Mouse (Mus musculus) E14TG2a.4 (cell line): Measurements from ENCODE around the gene Agmo.

Experiments used
- H3K27me3 ChIP-seq: 2 replicates; pipeline ENCODE4 v1.6.1; 2014; ENCODE audit warnings: low read length, control low read depth; ENCODE audit not compliant: insufficient read depth
- H3K36me3 ChIP-seq: 2 replicates; pipeline ENCODE4 v1.6.1; 2014; ENCODE audit warnings: low read length, control low read depth; ENCODE audit not compliant: insufficient read depth
- H3K4me1 ChIP-seq: replicated peaks from 2 replicates; pipeline ENCODE4 v1.6.1; 2014; ENCODE audit warnings: low read depth, low read length, control low read depth
- H3K4me3 ChIP-seq: replicated peaks from 2 replicates; pipeline ENCODE4 v1.5.1; 2014; ENCODE audit warnings: mild to moderate bottlenecking, low read length
- H3K9me3 ChIP-seq: 2 replicates; pipeline ENCODE4 v1.6.1; 2014; ENCODE audit warnings: low read length, control low read depth
- CTCF ChIP-seq: conservative IDR thresholded peaks from 2 replicates; pipeline ENCODE4 v1.5.1; 2014; ENCODE audit warnings: low read length
- NANOG ChIP-seq: IDR thresholded peaks from 2 replicates; pipeline ENCODE4 v1.6.1; 2014; ENCODE audit warnings: borderline replicate concordance, low read length, mixed read lengths
- POU5F1 ChIP-seq: IDR thresholded peaks from 2 replicates; pipeline ENCODE4 v1.6.1; 2014; ENCODE audit warnings: low read length, borderline replicate concordance

Agmo gene

GRCm38 (mm10) chr12:37241566-37242021 lies at the start of gene Agmo:
Gene Agmo (plus strand): TSS chr12:37241641.
- TF ChIP-seq NANOG, result no peak
- no peak for TF ChIP-seq CTCF
- no peak for TF ChIP-seq POU5F1
- Histone ChIP-seq H3K36me3 (no peaks in the 10 kb centered on the region), H3K9me3 (no peaks in the 10 kb centered on the region), H3K4me3 (no peak within 1 kb of the TSS), H3K27me3 (no peaks in the 10 kb centered on the region), H3K4me1 (no peaks in the 10 kb centered on the region)

GRCm38 (mm10) chr12:37231119-37231518 lies 10.3 kb upstream of the Agmo start:
- Histone ChIP-seq H3K4me1 (no peaks in the 10 kb centered on the region), H3K36me3 (no peaks in the 10 kb centered on the region), H3K4me3 (no peak overlapping the region), H3K27me3 (no peaks in the 10 kb centered on the region), H3K9me3 (no peaks in the 10 kb centered on the region)
- no peak for TF ChIP-seq NANOG
- TF ChIP-seq CTCF, result no peak
- no peak for TF ChIP-seq POU5F1

GRCm38 (mm10) chr12:37240975-37241565 lies 371 bp upstream of the Agmo start:
- H3K9me3 ChIP-seq, result no peaks in the 10 kb centered on the region
- no peak for TF ChIP-seq CTCF
- no peak overlapping the region for H3K4me3 ChIP-seq
- no peaks in the 10 kb centered on the region for H3K27me3 ChIP-seq
- H3K4me1 ChIP-seq, result no peaks in the 10 kb centered on the region
- H3K36me3 ChIP-seq, result no peaks in the 10 kb centered on the region

- TF ChIP-seq POU5F1, result no peak
- no peak for TF ChIP-seq NANOG
- no peak for TF ChIP-seq CTCF
- Histone ChIP-seq H3K4me1 (no peaks in the 10 kb centered on the region), H3K4me3 (no peak overlapping the region), H3K9me3 (no peaks in the 10 kb centered on the region), H3K27me3 (no peaks in the 10 kb centered on the region), H3K36me3 (no peaks in the 10 kb centered on the region)
Measured at GRCm38 (mm10) chr12:37242484-37242883, 1.0 kb downstream of the Agmo start.

- Histone ChIP-seq H3K9me3 (no peaks in the 10 kb centered on the region), H3K36me3 (no peaks in the 10 kb centered on the region), H3K27me3 (no peaks in the 10 kb centered on the region), H3K4me3 (no peak overlapping the region), H3K4me1 (no peaks in the 10 kb centered on the region)
- TF ChIP-seq POU5F1 (no peak), CTCF (no peak), NANOG (no peak)
Measured at GRCm38 (mm10) chr12:37244876-37245275, 3.4 kb downstream of the Agmo start.

- Histone ChIP-seq H3K27me3 (no peaks in the 10 kb centered on the region), H3K36me3 (no peaks in the 10 kb centered on the region), H3K4me3 (no peak overlapping the region), H3K9me3 (no peaks in the 10 kb centered on the region), H3K4me1 (no peaks in the 10 kb centered on the region)
- TF ChIP-seq CTCF (no peak), POU5F1 (no peak), NANOG (no peak)
Measured at GRCm38 (mm10) chr12:37251688-37252087, 10.2 kb downstream of the Agmo start.

GRCm38 (mm10) chr12:37257099-37257498 lies 15.7 kb downstream of the Agmo start:
- H3K4me3 ChIP-seq, result no peak overlapping the region
- TF ChIP-seq CTCF (no peak), POU5F1 (no peak), NANOG (no peak)
- no peaks in the 10 kb centered on the region for H3K4me1 ChIP-seq
- H3K36me3 ChIP-seq, result no peaks in the 10 kb centered on the region
- no peaks in the 10 kb centered on the region for H3K27me3 ChIP-seq
- H3K9me3 ChIP-seq, result no peaks in the 10 kb centered on the region

GRCm38 (mm10) chr12:37259771-37260528 lies 18.5 kb downstream of the Agmo start:
- TF ChIP-seq CTCF (no peak), NANOG (no peak), POU5F1 (no peak)
- Histone ChIP-seq H3K9me3 (no peaks in the 10 kb centered on the region), H3K4me3 (no peak overlapping the region), H3K36me3 (no peaks in the 10 kb centered on the region), H3K27me3 (no peaks in the 10 kb centered on the region), H3K4me1 (no peaks in the 10 kb centered on the region)

GRCm38 (mm10) chr12:37263685-37264084 lies 22.2 kb downstream of the Agmo start:
- H3K4me1 ChIP-seq, result no peaks in the 10 kb centered on the region

More at GRCm38 (mm10) chr12:37263685-37264084, 22.2 kb downstream of the Agmo start:
- Histone ChIP-seq H3K4me3 (no peak overlapping the region), H3K36me3 (no peaks in the 10 kb centered on the region), H3K27me3 (no peaks in the 10 kb centered on the region), H3K9me3 (no peaks in the 10 kb centered on the region)
- TF ChIP-seq CTCF (no peak), POU5F1 (no peak), NANOG (no peak)
